Mouse (Mus musculus) 3T3-L1 (cell line): Measurements from ENCODE around the gene Arpc3.
"Not testable (repeated sequence)": the region's sequence is repeated elsewhere in the genome, so short reads cannot be mapped to it uniquely, and the experiment has no call there.

Source experiments
- DNase-seq: peaks from one replicate; pipeline ENCODE4 v3.0.0-alpha.2; 2015; ENCODE audit warnings: low read depth, low spot score

The Arpc3 gene

GRCm38 (mm10) chr5:122439400-122440094 lies 47.9 kb downstream of the Arpc3 start:
- DNase-seq: no peak

GRCm38 (mm10) chr5:122440095-122440630 lies 48.5 kb downstream of the Arpc3 start:
- DNase-seq: no peak

- DNase-seq: no peak
Measured at GRCm38 (mm10) chr5:122444492-122444891, 52.8 kb downstream of the Arpc3 start.

GRCm38 (mm10) chr5:122445051-122445610 lies 53.5 kb downstream of the Arpc3 start:
- no peak for DNase-seq

GRCm38 (mm10) chr5:122447857-122448256 lies 56.2 kb downstream of the Arpc3 start:
- DNase-seq: no peak

- DNase-seq: no peak
Measured at GRCm38 (mm10) chr5:122448869-122449268, 57.2 kb downstream of the Arpc3 start.

GRCm38 (mm10) chr5:122449946-122450345 lies 58.3 kb downstream of the Arpc3 start:
- DNase-seq: no peak

GRCm38 (mm10) chr5:122450913-122451317 lies 59.2 kb downstream of the Arpc3 start:
- DNase-seq: no peak

- no peak for DNase-seq
Measured at GRCm38 (mm10) chr5:122451324-122451723, 59.6 kb downstream of the Arpc3 start.

DNA sequence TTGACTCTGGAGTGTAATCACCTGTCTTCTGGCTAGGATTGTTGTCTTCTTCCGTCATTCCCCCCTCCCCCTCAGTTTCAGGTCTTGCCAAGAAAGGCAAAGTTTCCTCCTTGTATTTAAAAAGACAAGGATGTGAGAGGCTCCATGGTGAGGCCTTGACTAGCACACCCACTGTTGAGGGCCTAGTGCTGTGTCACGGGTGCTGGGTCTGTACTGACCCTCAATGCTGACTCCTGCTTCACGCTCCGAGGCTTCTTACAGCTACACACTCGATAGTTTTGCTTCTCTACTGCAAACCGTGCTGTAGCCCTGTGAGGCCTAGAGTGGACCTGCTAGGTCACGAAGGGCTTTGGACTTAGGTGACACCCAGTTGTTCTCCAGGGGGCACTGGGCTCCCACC lies 60.5 kb downstream of the Arpc3 start:
- no peak for DNase-seq

DNA sequence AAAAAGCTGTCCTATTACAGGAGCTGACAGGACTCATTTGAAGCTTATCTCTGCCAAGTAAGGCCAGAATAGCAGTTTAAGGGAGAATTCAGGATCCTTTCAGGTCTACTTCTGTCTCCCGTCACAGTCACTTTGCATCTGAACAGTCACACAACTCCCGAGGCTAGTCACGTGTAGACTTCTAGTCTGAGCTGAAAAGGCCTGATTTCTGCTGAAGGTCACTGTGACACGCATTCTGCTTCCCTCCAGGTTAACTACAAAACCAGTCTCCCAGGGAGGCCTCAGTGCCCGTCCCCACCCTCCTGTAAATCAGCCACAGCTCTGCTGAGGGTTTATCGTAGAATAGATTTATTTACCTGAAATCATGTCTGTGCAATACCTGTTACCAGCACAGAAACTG lies 61.5 kb downstream of the Arpc3 start:
- no peak for DNase-seq

- DNase-seq: no peak
Measured at GRCm38 (mm10) chr5:122454442-122454841, 62.8 kb downstream of the Arpc3 start.

DNA sequence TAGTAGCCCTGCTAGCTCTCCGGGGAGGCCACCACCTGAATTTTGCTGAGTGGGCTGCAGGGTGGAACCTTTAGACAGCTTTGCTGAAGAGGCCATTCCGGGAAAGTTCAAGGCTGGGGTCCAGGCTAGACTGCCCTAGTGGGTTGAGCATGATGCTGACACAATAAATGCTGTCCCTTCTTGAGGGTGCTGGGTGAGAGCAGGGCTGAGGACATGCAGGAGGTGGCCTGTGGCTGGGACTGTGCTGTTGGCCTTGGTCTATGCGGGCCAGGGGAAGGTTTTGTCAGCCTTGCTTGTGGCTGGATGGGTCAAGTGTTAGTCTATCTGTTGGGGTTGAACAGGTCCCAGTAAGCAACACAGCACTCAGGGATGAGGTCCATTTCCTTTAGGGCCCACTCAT lies 63.2 kb downstream of the Arpc3 start:
- no peak for DNase-seq

- DNase-seq: no peak
Measured at GRCm38 (mm10) chr5:122455584-122455983, 63.9 kb downstream of the Arpc3 start.

DNA sequence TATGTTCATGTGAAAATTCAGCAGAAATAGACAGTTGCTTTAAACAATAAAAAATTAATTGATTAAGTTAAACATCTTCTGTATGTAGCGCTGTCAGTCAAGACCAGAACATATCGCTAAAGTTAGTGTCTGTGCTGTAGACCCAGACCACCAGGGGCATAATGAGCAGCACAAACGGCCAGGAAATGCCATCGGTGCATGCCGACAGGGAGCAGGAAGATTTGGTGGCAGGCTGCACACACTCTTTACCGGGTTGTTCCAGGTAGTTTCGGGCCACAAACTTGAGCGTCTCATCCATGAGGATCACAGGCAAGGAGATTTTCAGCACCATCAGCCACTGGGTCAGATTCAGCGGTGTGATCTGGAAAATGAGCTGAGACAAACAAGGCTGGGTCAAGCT lies 65.4 kb downstream of the Arpc3 start:
- not testable (repeated sequence) for DNase-seq

DNA sequence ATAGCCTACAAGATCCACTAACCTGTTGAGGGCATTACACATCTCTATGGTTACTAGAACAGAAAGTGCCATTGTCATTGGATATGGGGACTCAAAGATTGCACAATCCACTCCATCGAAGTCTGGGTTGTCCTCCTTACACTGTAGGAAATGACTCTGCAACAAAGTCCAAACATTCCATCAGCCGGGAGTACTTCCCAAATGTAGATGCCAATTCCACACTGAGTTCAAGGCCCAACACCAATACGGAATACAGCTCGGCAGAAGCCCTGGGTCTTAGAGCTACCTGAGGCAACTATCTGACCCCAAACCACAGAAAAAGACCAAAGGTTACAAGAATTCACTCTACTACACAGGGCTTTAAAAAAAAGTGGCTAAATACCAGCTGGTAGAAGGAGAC lies 66.4 kb downstream of the Arpc3 start:
- no peak for DNase-seq

DNA sequence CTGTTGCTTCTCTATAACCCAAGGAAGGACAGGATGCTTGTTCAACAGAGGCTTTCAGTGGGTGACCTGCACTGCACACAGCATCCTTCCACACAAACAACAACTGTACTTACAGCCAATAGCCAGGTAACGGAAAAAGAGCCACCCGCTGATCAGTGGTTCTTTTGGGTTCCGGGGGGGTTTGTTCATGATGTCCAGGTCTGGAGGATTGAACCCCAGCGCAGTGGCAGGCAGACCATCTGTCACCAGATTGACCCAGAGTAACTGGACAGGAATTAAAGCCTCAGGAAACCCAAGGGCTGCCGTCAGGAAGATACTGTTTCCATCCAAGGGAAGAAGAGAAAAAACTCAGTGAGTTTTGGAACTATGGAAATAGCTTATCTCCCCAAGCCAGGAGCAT lies 67.7 kb downstream of the Arpc3 start:
- DNase-seq: no peak

DNA sequence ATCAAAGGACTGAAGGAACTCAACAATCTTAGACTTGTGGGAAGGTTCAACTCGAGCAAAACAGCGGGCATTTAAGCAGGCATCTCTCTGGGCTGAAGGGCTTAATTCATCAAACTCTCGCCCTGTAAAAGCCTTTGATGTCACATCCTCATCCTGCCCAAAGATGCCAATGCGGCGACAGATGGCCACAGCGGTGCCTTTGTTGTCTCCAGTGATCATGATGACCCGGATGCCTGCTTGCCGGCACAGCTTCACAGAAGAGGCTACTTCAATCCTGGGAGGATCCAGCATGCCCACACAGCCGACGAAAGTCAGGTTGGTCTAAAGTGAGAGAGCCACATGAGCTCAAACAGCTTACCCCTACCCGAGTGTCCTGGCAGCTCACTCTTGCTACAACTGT lies 69.0 kb downstream of the Arpc3 start:
- DNase-seq: no peak

- DNase-seq: no peak
Measured at GRCm38 (mm10) chr5:122461431-122461830, 69.8 kb downstream of the Arpc3 start.
